Mouse (Mus musculus) spleen, adult 2 months (tissue): Measurements from ENCODE around the gene Tpm1.

Experiments used
- CTCF ChIP-seq: fragments of 200-500 bp; IDR thresholded peaks from 2 replicates; pipeline ENCODE4 v1.5.1; 2011; ENCODE audit warnings: mild to moderate bottlenecking, inconsistent platforms; ENCODE audit not compliant: insufficient read depth, insufficient read length, insufficient replicate concordance; ENCODE audit errors: extremely low read depth
- POLR2A ChIP-seq: fragments of 200-500 bp; IDR thresholded peaks from 2 replicates; pipeline ENCODE4 v1.6.1; 2011; ENCODE audit warnings: low read depth, low read length, inconsistent platforms

- TF ChIP-seq CTCF (no peak), POLR2A (no peak)
These were observed 22.4 kb upstream of the Tpm1 start for GRCm38 (mm10) chr9:67071596-67071995.
